Mouse (Mus musculus) ES-E14 (cell line): ENCODE measurements at regions not wholly inside any gene's neighbourhood (a gene's known extent, or its start where the extent isn't known, plus 50 kb on each side); places are given as distances from the start of the nearest gene placed in this dataset.

Experiments
- CHD2 ChIP-seq: IDR thresholded peaks from 2 replicates; pipeline ENCODE4 v1.6.1; 2014; ENCODE audit warnings: mild to moderate bottlenecking, low read depth, low read length, inconsistent platforms
- HCFC1 ChIP-seq: IDR thresholded peaks from 2 replicates; pipeline ENCODE4 v1.6.1; 2012; ENCODE audit warnings: low read length, inconsistent platforms, borderline replicate concordance; ENCODE audit not compliant: insufficient read depth
- ZC3H11A ChIP-seq: IDR thresholded peaks from 2 replicates; pipeline ENCODE4 v1.6.1; 2012; ENCODE audit warnings: low read depth, mild to moderate bottlenecking, inconsistent platforms, low read length, borderline replicate concordance
- ZNF384 ChIP-seq: IDR thresholded peaks from 2 replicates; pipeline ENCODE4 v1.6.1; 2012; ENCODE audit warnings: low read depth, low read length, inconsistent platforms

GRCm38 (mm10) chr2:174019970-174020369 lies 56.1 kb upstream of the Stx16 start:
- TF ChIP-seq CHD2 (no peak), ZC3H11A (no peak), HCFC1 (no peak), ZNF384 (no peak)
